Mouse (Mus musculus): ENCODE results near the gene Prpsap2. TPM values are rescaled to one million over a fixed set of nuclear protein-coding genes. Genes with fewer than 3 reads are reported as not detected.

Prpsap2 gene
- total RNA-seq, 2 experiments from 2014 or later = 33.3 to 37.7 TPM

Other genes starting within 250 kb of the Prpsap2 start
- gene Epn2, start 182.4 kb downstream of the Prpsap2 start, total RNA-seq (2014; fragmentation: Nextera tagmentation) = not detected in 2 replicates
- gene Epn2, start 182.4 kb downstream of the Prpsap2 start, total RNA-seq (2017) = not detected in 2 replicates
- 2.0 TPM in 1 of 2 replicates, not detected in the other for gene Grap, start 108.8 kb downstream of the Prpsap2 start, total RNA-seq (2014; fragmentation: Nextera tagmentation)
- 0.30 and 0.31 TPM in 2 replicates for gene Grap, start 108.8 kb downstream of the Prpsap2 start, total RNA-seq (2017)
- not detected in 2 replicates for gene Fam83g, start 78.0 kb downstream of the Prpsap2 start, total RNA-seq (2014; fragmentation: Nextera tagmentation)
- gene Fam83g, start 78.0 kb downstream of the Prpsap2 start, total RNA-seq (2017) = not detected in 2 replicates
- not detected in 2 replicates for gene Slc5a10, start 41.3 kb downstream of the Prpsap2 start, total RNA-seq (2014; fragmentation: Nextera tagmentation)
- not detected in 2 replicates for gene Slc5a10, start 41.3 kb downstream of the Prpsap2 start, total RNA-seq (2017)
- gene Ulk2, start 93.0 kb upstream of the Prpsap2 start, total RNA-seq (2014; fragmentation: Nextera tagmentation) = 13.0 and 20.0 TPM in 2 replicates
- 7.8 and 21.0 TPM in 2 replicates for gene Ulk2, start 93.0 kb upstream of the Prpsap2 start, total RNA-seq (2017)
- 36.8 and 52.6 TPM in 2 replicates for gene Akap10, start 168.2 kb upstream of the Prpsap2 start, total RNA-seq (2014; fragmentation: Nextera tagmentation)
- 37.5 and 42.1 TPM in 2 replicates for gene Akap10, start 168.2 kb upstream of the Prpsap2 start, total RNA-seq (2017)
- gene Specc1, start 194.7 kb upstream of the Prpsap2 start, total RNA-seq (2014; fragmentation: Nextera tagmentation) = 14.4 and 16.0 TPM in 2 replicates
- 21.6 and 26.0 TPM in 2 replicates for gene Specc1, start 194.7 kb upstream of the Prpsap2 start, total RNA-seq (2017)

All from granulocyte monocyte progenitor cell, adult 5-6 weeks (primary cell).